Mouse (Mus musculus) C2C12 (cell line): ENCODE results near the gene Rnf220. TPM values are rescaled to one million over a fixed set of nuclear protein-coding genes. Genes with fewer than 3 reads are reported as not detected.
A peak's percentile ranks its signal among the peaks of the same experiment; 100 is the strongest.

Experiments
- H3K27me3 ChIP-seq: one replicate; pipeline ENCODE4 v1.6.1; 2011; ENCODE audit not compliant: control insufficient read depth, insufficient read depth, insufficient read length
- H3K36me3 ChIP-seq: one replicate; pipeline ENCODE4 v1.6.1; 2011; ENCODE audit not compliant: control insufficient read depth, insufficient read depth
- H3K4me3 ChIP-seq: one replicate; pipeline ENCODE4 v1.5.1; 2011; ENCODE audit warnings: mild to moderate bottlenecking, control low read depth; ENCODE audit not compliant: poor library complexity, insufficient read depth, severe bottlenecking
- H3K79me2 ChIP-seq: one replicate; pipeline ENCODE4 v1.6.1; 2011; ENCODE audit not compliant: control insufficient read depth, insufficient read depth
- H3K79me3 ChIP-seq: one replicate; pipeline ENCODE4 v1.6.1; 2011; ENCODE audit warnings: low read depth, control low read depth
- H3ac ChIP-seq: one replicate; pipeline ENCODE3; 2011; ENCODE audit warnings: low read depth; ENCODE audit not compliant: control insufficient read depth, insufficient read length
- CEBPB ChIP-seq: IDR thresholded peaks from one replicate; pipeline ENCODE4 v1.6.1; 2011; ENCODE audit warnings: low read depth, mild to moderate bottlenecking, control low read depth, moderate library complexity
- CTCF ChIP-seq: IDR thresholded peaks from one replicate; pipeline ENCODE4 v1.5.1; 2011; ENCODE audit not compliant: control insufficient read depth, insufficient read depth, insufficient read length
- FOSL1 ChIP-seq: IDR thresholded peaks from one replicate; pipeline ENCODE4 v1.8.0; 2011; ENCODE audit warnings: mild to moderate bottlenecking, low read length; ENCODE audit not compliant: poor library complexity, insufficient read depth, severe bottlenecking
- MAX ChIP-seq: IDR thresholded peaks from one replicate; pipeline ENCODE4 v1.6.1; 2011; ENCODE audit warnings: mild to moderate bottlenecking, control low read depth
- MYOD1 ChIP-seq: IDR thresholded peaks from one replicate; pipeline ENCODE4 v1.6.1; 2011; ENCODE audit warnings: low read depth; ENCODE audit not compliant: control insufficient read depth, insufficient read length
- MYOG ChIP-seq: IDR thresholded peaks from one replicate; pipeline ENCODE4 v1.6.1; 2011; ENCODE audit not compliant: control insufficient read depth, insufficient read length; ENCODE audit errors: extremely low read depth
- USF1 ChIP-seq: IDR thresholded peaks from one replicate; pipeline ENCODE4 v1.6.1; 2011; ENCODE audit warnings: low read depth, mild to moderate bottlenecking, control low read depth, moderate library complexity
- polyA plus RNA-seq: library from polyadenylated mRNA; unstranded; fragments of >200 nt; fragmentation: generic; extraction: Trizol; gene quantifications from one replicate; pipeline ENCODE4 v1.2.1, GENCODE M21; 2012; ENCODE audit warnings: missing spikeins

Gene Rnf220
- polyA plus RNA-seq, 1 experiment = 61.2 TPM

DNA sequence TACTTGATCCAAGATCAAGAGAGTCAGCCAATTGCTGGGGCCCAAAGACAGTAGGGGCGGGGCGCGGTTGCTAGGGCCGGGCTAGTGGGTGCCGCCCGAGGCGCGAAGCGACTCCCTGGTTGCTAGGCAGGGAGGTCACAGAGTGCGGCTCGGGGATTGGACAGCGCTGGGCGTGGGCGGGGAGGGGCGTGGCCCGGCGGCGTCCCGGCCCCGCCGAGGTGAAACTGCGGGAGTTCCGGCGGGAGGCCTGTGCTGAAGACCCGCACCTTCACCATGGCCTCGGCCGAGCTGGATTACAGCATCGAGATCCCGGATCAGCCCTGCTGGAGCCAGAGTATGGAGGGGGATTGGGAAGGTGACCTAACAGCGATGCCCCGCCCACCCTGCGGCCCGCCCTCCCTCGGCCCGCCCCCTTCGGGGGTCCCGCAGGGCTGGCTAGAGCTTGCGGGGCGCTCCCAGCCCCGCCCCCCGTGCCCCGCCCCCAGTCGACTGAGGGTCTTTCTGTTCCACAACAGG is 245.0 kb downstream of the Rnf220 start, which contains the start of the genes Tmem53 and Armh1:
TSS of gene Tmem53 (plus strand) at position 151 of the 516 bp plus-strand sequence.
TSS of gene Armh1 (minus strand) at position 325 of the 516 bp plus-strand sequence.
- H3K4me3 ChIP-seq = peak within 1 kb of the TSS; percentile 49
- peak within 1 kb of the TSS; percentile 56 for H3ac ChIP-seq
- no peaks in the 10 kb centered on the region for H3K79me3 ChIP-seq
- no peak for TF ChIP-seq CTCF
- no peak for TF ChIP-seq FOSL1
- no peak for TF ChIP-seq CEBPB
- no peaks in the 10 kb centered on the region for H3K36me3 ChIP-seq
- H3K27me3 ChIP-seq = peaks cover 4% of the 10 kb centered on the region
- no peaks in the 10 kb centered on the region for H3K79me2 ChIP-seq

DNA sequence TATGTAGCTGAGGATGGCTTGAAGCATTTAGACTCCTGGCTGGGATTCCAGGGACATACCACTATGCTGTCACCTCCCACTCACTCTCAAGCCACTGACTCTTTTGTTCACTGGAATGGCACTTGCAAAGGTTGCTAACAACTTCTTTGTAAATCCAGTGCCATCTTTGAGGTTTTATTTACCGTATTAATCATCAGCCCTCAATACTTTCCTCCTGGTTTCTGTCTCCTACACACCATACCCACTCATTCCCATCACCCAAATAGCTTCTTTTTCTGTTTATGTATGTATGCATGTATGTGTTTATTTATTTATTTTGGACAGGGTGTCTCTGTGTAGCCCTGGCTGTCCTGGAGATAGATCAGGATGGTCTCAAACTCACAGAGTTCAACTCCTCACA is 245.9 kb downstream of the Rnf220 start:
- no peaks in the 10 kb centered on the region for H3K79me3 ChIP-seq
- H3K4me3 ChIP-seq = no peak overlapping the region
- no peaks in the 10 kb centered on the region for H3K79me2 ChIP-seq
- H3ac ChIP-seq = no peak overlapping the region
- no peaks in the 10 kb centered on the region for H3K36me3 ChIP-seq
- H3K27me3 ChIP-seq = peaks cover 4% of the 10 kb centered on the region
- no peak for TF ChIP-seq FOSL1
- TF ChIP-seq CEBPB = no peak
- no peak for TF ChIP-seq MYOD1
- no peak for TF ChIP-seq MAX
- no peak for TF ChIP-seq USF1
- TF ChIP-seq MYOG = no peak
- no peak for TF ChIP-seq CTCF

DNA sequence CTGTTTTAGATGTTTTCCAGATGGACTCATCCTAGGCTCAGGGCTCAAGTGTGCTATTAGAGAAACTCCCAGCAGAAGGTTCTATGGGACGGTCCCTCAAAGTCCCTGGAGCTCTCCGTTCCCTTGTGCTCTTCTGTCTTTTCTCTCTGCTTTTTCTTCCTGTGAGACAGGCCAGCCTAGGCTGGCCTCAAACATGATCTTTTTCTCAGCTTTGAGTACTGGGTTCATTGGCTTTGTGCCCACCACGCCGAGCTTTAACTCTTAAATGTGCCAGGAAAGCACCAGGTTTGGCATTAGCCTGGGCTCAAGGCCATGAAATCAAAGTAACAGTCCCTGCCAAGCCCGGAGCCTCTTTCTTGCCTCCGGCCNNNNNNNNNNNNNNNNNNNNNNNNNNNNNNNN is 256.0 kb downstream of the Rnf220 start:
- Histone ChIP-seq H3K27me3 (peaks cover 3% of the 10 kb centered on the region), H3K36me3 (no peaks in the 10 kb centered on the region), H3K79me2 (no peaks in the 10 kb centered on the region), H3K79me3 (no peaks in the 10 kb centered on the region), H3K4me3 (no peak overlapping the region), H3ac (no peak overlapping the region)
- TF ChIP-seq MAX (no peak), USF1 (no peak), MYOG (no peak), FOSL1 (no peak), MYOD1 (no peak), CTCF (no peak), CEBPB (no peak)

DNA sequence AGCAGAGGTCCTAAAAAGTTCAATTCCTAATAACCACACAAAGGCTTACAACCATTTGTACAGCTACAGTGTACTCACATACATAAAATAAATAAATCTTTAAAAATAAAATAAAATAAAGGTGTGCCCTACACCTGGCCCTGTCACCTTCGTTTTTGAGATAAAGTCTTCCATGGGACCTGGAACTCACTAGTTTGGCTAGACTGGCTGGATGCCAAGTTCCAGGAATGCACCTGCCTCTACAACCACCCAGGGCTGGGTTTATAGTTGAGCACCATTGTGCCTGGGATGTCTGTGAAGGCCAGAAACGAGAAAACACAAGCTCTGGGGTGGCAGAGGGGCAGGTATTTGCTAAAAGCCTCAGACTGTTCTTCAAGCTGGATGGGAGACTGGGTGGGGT is 257.7 kb downstream of the Rnf220 start:
- H3K36me3 ChIP-seq = no peaks in the 10 kb centered on the region
- no peaks in the 10 kb centered on the region for H3K79me3 ChIP-seq
- H3ac ChIP-seq = no peak overlapping the region
- H3K79me2 ChIP-seq = no peaks in the 10 kb centered on the region
- TF ChIP-seq MYOG (no peak), CTCF (no peak), CEBPB (no peak), MYOD1 (no peak), USF1 (no peak), FOSL1 (no peak), MAX (no peak)
- peaks cover 16% of the 10 kb centered on the region for H3K27me3 ChIP-seq
- no peak overlapping the region for H3K4me3 ChIP-seq

DNA sequence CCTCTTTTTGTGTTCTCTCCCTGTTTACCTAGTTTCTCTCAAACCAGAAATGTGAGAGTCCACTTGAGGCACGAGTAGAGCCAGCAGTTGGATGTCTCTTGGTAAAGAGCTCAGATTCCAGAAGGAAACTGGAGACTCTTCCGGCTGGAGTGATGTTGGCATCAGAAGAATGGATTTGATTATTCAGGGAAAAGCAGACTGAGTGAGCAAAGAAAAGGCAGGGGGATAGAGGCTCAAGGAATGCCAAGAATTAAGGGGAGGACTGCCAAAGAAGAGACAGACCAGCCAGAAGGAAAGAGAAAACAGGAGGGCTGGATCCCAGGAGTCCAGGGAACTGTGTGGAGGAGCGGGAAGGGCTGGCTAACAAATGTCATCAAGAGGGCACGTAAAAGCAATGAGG is 261.0 kb downstream of the Rnf220 start:
- H3K79me2 ChIP-seq = no peaks in the 10 kb centered on the region
- no peak overlapping the region for H3ac ChIP-seq
- TF ChIP-seq MAX (no peak), USF1 (no peak), MYOG (no peak), CTCF (no peak), MYOD1 (no peak), FOSL1 (no peak), CEBPB (no peak)
- H3K36me3 ChIP-seq = no peaks in the 10 kb centered on the region
- H3K79me3 ChIP-seq = no peaks in the 10 kb centered on the region
- peaks cover 17% of the 10 kb centered on the region for H3K27me3 ChIP-seq
- no peak overlapping the region for H3K4me3 ChIP-seq

DNA sequence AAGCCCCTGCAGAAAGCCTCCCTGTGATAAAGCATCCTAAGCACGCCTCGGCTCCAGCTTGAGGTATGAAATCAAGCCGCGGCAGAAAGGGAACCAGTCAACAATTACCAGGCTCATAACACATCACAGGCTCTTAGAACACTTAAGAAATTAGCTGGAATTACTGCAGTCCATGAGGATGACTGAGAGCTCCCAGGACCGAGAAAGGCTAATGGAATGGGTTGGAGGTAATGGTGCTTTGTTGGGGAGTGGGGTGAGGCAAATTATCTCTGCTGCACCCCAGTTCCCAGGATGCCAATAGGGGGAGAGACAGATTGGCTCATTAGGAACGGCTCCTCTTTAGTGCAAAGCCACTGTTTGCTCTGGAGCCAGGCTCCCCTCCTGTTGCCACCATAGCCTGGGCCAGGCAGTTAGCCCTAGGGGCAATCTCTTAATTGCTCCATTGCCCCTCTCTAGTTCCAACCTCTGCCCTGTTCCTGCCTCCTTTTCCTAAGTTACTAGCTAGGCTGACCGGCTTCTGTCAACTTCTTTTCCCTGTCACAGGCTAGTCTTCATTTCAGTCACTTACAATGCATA is 262.6 kb downstream of the Rnf220 start:
- peaks cover 22% of the 10 kb centered on the region for H3K27me3 ChIP-seq
- no peak for TF ChIP-seq MYOG
- no peak for TF ChIP-seq MAX
- no peak for TF ChIP-seq USF1
- no peak for TF ChIP-seq FOSL1
- no peak for TF ChIP-seq CTCF
- TF ChIP-seq CEBPB = no peak
- no peak for TF ChIP-seq MYOD1
- no peaks in the 10 kb centered on the region for H3K36me3 ChIP-seq
- H3K79me2 ChIP-seq = no peaks in the 10 kb centered on the region
- no peak overlapping the region for H3K4me3 ChIP-seq
- no peaks in the 10 kb centered on the region for H3K79me3 ChIP-seq
- H3ac ChIP-seq = no peak overlapping the region
